Mouse (Mus musculus): ENCODE measurements around the gene Cdk14.

GRCm38 (mm10) chr5:5368389-5369164 lies 51.5 kb downstream of the Cdk14 start:
- TF ChIP-seq MAFK (IDR thresholded peaks at IDR 0.05; ENCODE audit: insufficient read depth, low read depth, low read length), result no peak
- no peak for TF ChIP-seq ZC3H11A (IDR thresholded peaks at IDR 0.05; ENCODE audit: borderline replicate concordance, low read depth, low read length)
- TF ChIP-seq CHD2 (IDR thresholded peaks at IDR 0.05; ENCODE audit: low read depth, low read length), result no peak

Data from ES-E14 (cell line).